Mouse (Mus musculus) liver, embryonic 14.5 days (tissue): Measurements from ENCODE around the gene Vps51.

ENCODE experiments used
- CTCF ChIP-seq: IDR thresholded peaks from 2 replicates; pipeline ENCODE4 v1.5.1; 2016; ENCODE audit warnings: antibody characterized with exemption, low read depth, control low read depth
- EP300 ChIP-seq: IDR thresholded peaks from 2 replicates; pipeline ENCODE4 v1.6.1; 2016; ENCODE audit warnings: antibody characterized with exemption, low read depth

- TF ChIP-seq CTCF (no peak), EP300 (no peak)
These were observed 11.8 kb upstream of the Vps51 start for GRCm38 (mm10) chr19:6088841-6089240.
